Mouse (Mus musculus) testis, adult 2 months (tissue): ENCODE results near the gene Gm28051.

Experiments used
- CTCF ChIP-seq: fragments of 200-500 bp; IDR thresholded peaks from 2 replicates; pipeline ENCODE4 v1.5.1; 2012; ENCODE audit warnings: low read depth, mild to moderate bottlenecking, inconsistent platforms, low read length, moderate library complexity; ENCODE audit not compliant: control insufficient read depth, insufficient read depth, insufficient replicate concordance
- POLR2A ChIP-seq: fragments of 200-500 bp; IDR thresholded peaks from 2 replicates; pipeline ENCODE4 v1.6.1; 2012; ENCODE audit warnings: low read depth, mild to moderate bottlenecking, inconsistent platforms, low read length, moderate library complexity; ENCODE audit not compliant: control insufficient read depth

GRCm38 (mm10) chr12:102691180-102691579, 66.4 kb downstream of the Gm28051 start:
- TF ChIP-seq POLR2A (no peak), CTCF (no peak)
